Mouse (Mus musculus) heart, adult 9 months (tissue): ENCODE data around the gene Srp68.

Experiments used
- DNase-seq, 2 experiments: peaks; one replicate each; pipeline ENCODE4 v3.0.0; 2022; ENCODE audit warnings: low spot score in 2 of 2

Srp68 gene

GRCm38 (mm10) chr11:116247502-116248222, 26.4 kb downstream of the Srp68 start:
- no peak for DNase-seq

DNA sequence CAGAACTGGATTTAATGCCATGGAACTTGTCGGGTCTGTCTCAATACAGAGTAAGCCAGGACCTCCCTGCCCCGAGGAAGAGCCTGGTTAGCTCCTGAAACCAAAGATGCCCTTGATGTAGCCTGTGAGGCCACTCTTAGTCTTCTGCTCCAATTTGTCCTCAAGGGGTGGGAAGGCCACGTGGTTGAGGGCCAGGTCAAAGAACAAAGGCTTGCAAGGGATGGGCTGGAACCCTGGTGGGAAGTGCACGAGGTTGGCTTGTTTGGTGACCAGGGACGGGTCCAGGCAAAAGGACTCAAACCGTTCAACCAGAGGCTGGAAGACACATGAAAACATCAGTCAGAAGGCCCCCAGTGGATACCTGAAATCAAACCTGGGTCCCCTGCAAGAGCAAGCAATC, 28.4 kb downstream of the Srp68 start:
- no peak for DNase-seq

GRCm38 (mm10) chr11:116244580-116244979, 29.4 kb downstream of the Srp68 start:
- no peak for DNase-seq

GRCm38 (mm10) chr11:116241744-116242235, 32.2 kb downstream of the Srp68 start:
- no peak for DNase-seq

- DNase-seq = no peak
Measured at GRCm38 (mm10) chr11:116239797-116240196, 34.2 kb downstream of the Srp68 start.

- DNase-seq = no peak
Measured at GRCm38 (mm10) chr11:116237742-116238395, 36.1 kb downstream of the Srp68 start, which contains the start of gene Evpl. Gene Evpl (minus strand): TSS chr11:116238077.

DNA sequence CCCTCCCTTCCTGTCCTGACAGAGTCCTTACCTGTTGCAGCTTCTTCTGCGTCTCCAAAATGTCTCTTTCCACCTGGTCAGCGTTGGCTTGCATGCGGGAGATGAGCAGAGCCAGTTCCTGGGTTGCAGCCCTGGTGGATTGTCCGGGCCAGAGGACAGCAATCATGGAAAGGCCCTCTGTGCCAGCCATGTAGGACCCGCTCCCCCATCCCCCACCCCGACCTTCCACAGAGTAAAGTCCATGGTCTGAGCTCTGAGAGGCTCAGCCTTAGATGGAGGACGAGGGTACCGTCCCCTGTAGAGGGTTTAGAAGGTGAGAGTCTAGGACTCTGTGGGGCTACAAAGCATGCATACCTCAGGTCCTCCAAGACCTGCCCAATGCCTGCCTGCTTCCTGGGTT, 39.1 kb downstream of the Srp68 start:
- DNase-seq = no peak

DNA sequence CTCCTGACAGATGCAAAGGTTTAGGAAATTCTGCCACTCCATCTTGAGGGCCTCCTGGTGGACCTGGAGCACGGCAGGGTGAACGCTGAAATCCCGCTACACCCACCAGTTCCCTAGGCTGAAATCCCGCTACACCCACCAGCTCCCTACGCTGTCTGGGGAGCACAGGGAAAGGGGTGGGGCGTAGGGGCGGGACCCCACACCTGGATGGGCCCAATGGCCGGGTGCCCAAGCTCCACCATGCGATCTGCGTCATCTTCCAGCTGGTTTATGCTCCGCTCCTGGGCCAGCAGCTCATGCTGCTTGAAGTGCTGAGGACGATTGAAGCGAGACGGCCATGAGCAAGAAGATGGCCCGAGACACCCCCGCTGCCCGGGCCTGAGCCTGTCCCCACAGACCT, 41.6 kb downstream of the Srp68 start:
- DNase-seq = no peak

DNA sequence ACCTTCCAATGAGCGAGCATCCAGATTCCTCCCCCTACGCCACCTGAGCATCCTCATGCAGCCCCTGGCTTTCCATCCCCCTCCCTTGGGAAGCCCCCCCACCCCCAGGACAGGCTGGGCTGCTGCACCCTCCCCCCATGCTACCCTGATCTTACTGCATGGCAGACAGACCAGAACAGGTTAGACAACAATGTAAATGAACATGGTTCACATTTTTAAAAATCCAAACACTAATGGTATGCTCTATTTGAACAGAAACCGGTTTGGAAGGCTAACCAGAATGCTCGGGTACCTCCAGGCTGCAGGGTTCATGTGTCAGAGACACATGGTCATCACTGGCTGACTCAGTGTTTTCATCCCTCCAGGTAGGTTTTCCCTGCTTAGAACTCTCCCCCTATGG, 45.3 kb downstream of the Srp68 start:
- no peak for DNase-seq

GRCm38 (mm10) chr11:116226414-116226813, 47.6 kb downstream of the Srp68 start:
- DNase-seq = peak; percentile 36 to 66

GRCm38 (mm10) chr11:116222740-116223059, 51.3 kb downstream of the Srp68 start:
- DNase-seq = no peak

GRCm38 (mm10) chr11:116221931-116222739, 51.9 kb downstream of the Srp68 start:
- DNase-seq = no peak

DNA sequence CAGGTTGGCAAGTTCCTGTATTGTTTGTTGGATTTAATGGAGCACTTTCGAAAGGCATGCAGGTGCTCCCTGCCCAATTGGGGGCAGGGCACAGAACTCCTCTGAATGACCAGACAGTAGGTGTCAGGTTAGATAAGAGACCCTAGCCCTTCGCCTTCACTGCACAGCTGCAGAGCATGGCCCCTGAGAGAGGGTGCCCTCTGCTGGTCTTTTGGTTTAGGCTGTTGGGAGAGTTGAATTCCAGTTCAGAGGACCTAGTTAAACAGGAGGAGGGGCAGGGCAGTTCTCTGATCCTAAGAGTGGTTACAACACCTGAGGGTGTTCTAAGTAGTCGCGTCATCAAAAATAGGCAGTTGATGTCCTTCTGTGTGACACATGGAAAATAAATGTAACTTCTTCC, 54.1 kb downstream of the Srp68 start:
- peak in 1 of 2 experiments; percentile 43 for DNase-seq

DNA sequence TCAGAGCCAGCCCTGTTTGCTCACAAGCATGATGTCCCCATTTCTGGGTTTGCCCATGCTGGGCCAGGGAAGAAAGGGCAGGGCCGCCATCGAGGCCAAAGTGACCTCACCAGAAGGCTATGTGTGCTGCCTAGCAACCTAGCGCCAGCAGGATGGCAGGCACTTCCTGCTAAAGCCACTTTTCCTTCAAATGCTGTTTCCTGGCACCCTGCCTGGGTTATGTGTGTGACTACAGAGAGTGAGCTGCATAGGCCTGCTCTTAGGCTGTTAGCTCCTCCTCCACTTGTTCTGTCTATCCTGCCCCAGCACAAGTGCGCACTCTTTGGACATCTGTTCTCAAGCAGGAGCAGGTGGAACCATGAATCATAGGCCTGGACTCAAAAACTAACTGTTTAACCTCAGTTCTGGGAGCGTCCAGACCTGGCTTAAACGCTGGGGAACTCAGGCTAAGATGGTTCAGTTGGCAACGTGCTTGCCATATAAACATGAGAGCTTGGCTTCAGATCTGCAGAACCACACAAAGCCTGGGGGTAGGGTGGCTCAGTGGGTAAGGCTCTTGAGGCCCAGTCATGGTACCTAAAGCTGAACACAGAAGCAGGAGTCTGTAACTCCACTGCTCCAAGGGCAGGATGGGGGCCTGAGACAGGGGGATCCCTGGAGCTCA, 55.1 kb downstream of the Srp68 start:
- DNase-seq = peak; percentile 90 to 92

GRCm38 (mm10) chr11:116218263-116218662, 55.8 kb downstream of the Srp68 start:
- peak; percentile 78 to 85 for DNase-seq

- no peak for DNase-seq
Measured at GRCm38 (mm10) chr11:116216549-116216948, 57.5 kb downstream of the Srp68 start.

GRCm38 (mm10) chr11:116215991-116216390, 58.0 kb downstream of the Srp68 start:
- DNase-seq = no peak

DNA sequence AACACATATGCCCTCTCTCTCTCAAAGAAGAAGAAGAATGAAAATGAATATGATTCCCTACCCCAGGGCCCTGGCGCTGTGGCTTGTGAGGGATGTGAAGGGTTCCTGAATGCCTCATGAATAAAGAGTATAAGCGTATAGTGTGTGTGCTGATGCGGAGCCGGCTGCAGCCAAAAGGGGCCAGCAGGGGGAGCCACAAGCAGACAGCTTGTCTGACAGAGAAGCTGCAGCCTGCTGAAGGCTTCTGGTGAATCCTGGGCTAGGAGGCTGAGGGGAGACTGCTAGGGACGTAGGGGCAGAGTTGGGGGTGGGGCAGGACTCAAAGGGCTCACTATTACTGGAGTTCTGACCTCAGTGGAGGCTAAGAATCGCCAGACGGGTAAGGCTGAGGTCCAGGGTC, 58.8 kb downstream of the Srp68 start:
- DNase-seq = no peak

GRCm38 (mm10) chr11:116213877-116214510, 60.0 kb downstream of the Srp68 start:
- DNase-seq = no peak

- no peak for DNase-seq
Measured at GRCm38 (mm10) chr11:116212847-116213246, 61.2 kb downstream of the Srp68 start.

- no peak for DNase-seq
Measured at GRCm38 (mm10) chr11:116210696-116211095, 63.3 kb downstream of the Srp68 start.
